Mouse (Mus musculus): ENCODE results near the gene Hoxc9. TPM values are rescaled to one million over a fixed set of nuclear protein-coding genes. Genes with fewer than 3 reads are reported as not detected.

The Hoxc9 gene
- 4.9 and 6.2 TPM in 2 replicates for polyA plus RNA-seq (2011; ENCODE audit: insufficient read length, low read depth, missing spikeins)

- H3K27ac ChIP-seq (ENCODE audit: insufficient read depth, low read length): peak within 1 kb of the TSS; percentile 31
- TF ChIP-seq CTCF (IDR thresholded peaks at IDR 0.05; ENCODE audit: borderline replicate concordance, insufficient read depth, low read length) (no peak), POLR2A (IDR thresholded peaks at IDR 0.05; ENCODE audit: low read depth, low read length) (no peak)
- peak within 1 kb of the TSS; percentile 43 for H3K4me3 ChIP-seq (ENCODE audit: insufficient read depth, low read length)
- no peaks in the 10 kb centered on the region for H3K4me1 ChIP-seq (ENCODE audit: control insufficient read depth, insufficient read depth, low read length)
Measured at GRCm38 (mm10) chr15:102976171-102976570, at the start of gene Hoxc9. TSS of gene Hoxc9 (plus strand) at chr15:102976439.

- Histone ChIP-seq H3K27ac (ENCODE audit: insufficient read depth, low read length) (no peak overlapping the region), H3K4me3 (ENCODE audit: insufficient read depth, low read length) (no peak overlapping the region)
- TF ChIP-seq POLR2A (IDR thresholded peaks at IDR 0.05; ENCODE audit: low read depth, low read length): no peak
- TF ChIP-seq CTCF (IDR thresholded peaks at IDR 0.05; ENCODE audit: borderline replicate concordance, insufficient read depth, low read length): no peak
Measured at GRCm38 (mm10) chr15:102927032-102927645, 49.1 kb upstream of the Hoxc9 start.

GRCm38 (mm10) chr15:102931706-102932358, 44.4 kb upstream of the Hoxc9 start:
- Histone ChIP-seq H3K27ac (ENCODE audit: insufficient read depth, low read length) (no peak overlapping the region), H3K4me3 (ENCODE audit: insufficient read depth, low read length) (no peak overlapping the region), H3K4me1 (ENCODE audit: control insufficient read depth, insufficient read depth, low read length) (no peaks in the 10 kb centered on the region)
- TF ChIP-seq POLR2A (IDR thresholded peaks at IDR 0.05; ENCODE audit: low read depth, low read length): no peak

More at GRCm38 (mm10) chr15:102927032-102927645, 49.1 kb upstream of the Hoxc9 start:
- H3K4me1 ChIP-seq (ENCODE audit: control insufficient read depth, insufficient read depth, low read length): no peaks in the 10 kb centered on the region

GRCm38 (mm10) chr15:102934438-102934837, 41.8 kb upstream of the Hoxc9 start:
- TF ChIP-seq POLR2A (IDR thresholded peaks at IDR 0.05; ENCODE audit: low read depth, low read length) (no peak), CTCF (IDR thresholded peaks at IDR 0.05; ENCODE audit: borderline replicate concordance, insufficient read depth, low read length) (no peak)
- H3K27ac ChIP-seq (ENCODE audit: insufficient read depth, low read length): no peak overlapping the region
- H3K4me3 ChIP-seq (ENCODE audit: insufficient read depth, low read length): no peak overlapping the region
- no peaks in the 10 kb centered on the region for H3K4me1 ChIP-seq (ENCODE audit: control insufficient read depth, insufficient read depth, low read length)

- no peak for TF ChIP-seq POLR2A (IDR thresholded peaks at IDR 0.05; ENCODE audit: low read depth, low read length)
- no peak for TF ChIP-seq CTCF (IDR thresholded peaks at IDR 0.05; ENCODE audit: borderline replicate concordance, insufficient read depth, low read length)
Measured at GRCm38 (mm10) chr15:102934897-102935296, 41.3 kb upstream of the Hoxc9 start.

GRCm38 (mm10) chr15:102936279-102936972, 39.8 kb upstream of the Hoxc9 start, which contains the start of gene Hoxc12:
TSS of gene Hoxc12 (plus strand) at chr15:102936757.
- no peaks in the 10 kb centered on the region for H3K4me1 ChIP-seq (ENCODE audit: control insufficient read depth, insufficient read depth, low read length)
- H3K4me3 ChIP-seq (ENCODE audit: insufficient read depth, low read length): no peak within 1 kb of the TSS
- H3K27ac ChIP-seq (ENCODE audit: insufficient read depth, low read length): no peak within 1 kb of the TSS
- no peak for TF ChIP-seq CTCF (IDR thresholded peaks at IDR 0.05; ENCODE audit: borderline replicate concordance, insufficient read depth, low read length)
- TF ChIP-seq POLR2A (IDR thresholded peaks at IDR 0.05; ENCODE audit: low read depth, low read length): no peak

More at GRCm38 (mm10) chr15:102934897-102935296, 41.3 kb upstream of the Hoxc9 start:
- H3K4me3 ChIP-seq (ENCODE audit: insufficient read depth, low read length): 0 out of 2 replicates have a peak overlapping the region, but pooled peaks have one; percentile 2
- no peak overlapping the region for H3K27ac ChIP-seq (ENCODE audit: insufficient read depth, low read length)
- no peaks in the 10 kb centered on the region for H3K4me1 ChIP-seq (ENCODE audit: control insufficient read depth, insufficient read depth, low read length)

- H3K27ac ChIP-seq (ENCODE audit: insufficient read depth, low read length): no peak overlapping the region
- H3K4me3 ChIP-seq (ENCODE audit: insufficient read depth, low read length): no peak overlapping the region
- H3K4me1 ChIP-seq (ENCODE audit: control insufficient read depth, insufficient read depth, low read length): no peaks in the 10 kb centered on the region
- TF ChIP-seq CTCF (IDR thresholded peaks at IDR 0.05; ENCODE audit: borderline replicate concordance, insufficient read depth, low read length) (no peak), POLR2A (IDR thresholded peaks at IDR 0.05; ENCODE audit: low read depth, low read length) (no peak)
Measured at GRCm38 (mm10) chr15:102937036-102937666, 39.1 kb upstream of the Hoxc9 start.

GRCm38 (mm10) chr15:102939256-102940155, 36.7 kb upstream of the Hoxc9 start:
- Histone ChIP-seq H3K27ac (ENCODE audit: insufficient read depth, low read length) (no peak overlapping the region), H3K4me3 (ENCODE audit: insufficient read depth, low read length) (no peak overlapping the region)
- TF ChIP-seq CTCF (IDR thresholded peaks at IDR 0.05; ENCODE audit: borderline replicate concordance, insufficient read depth, low read length) (no peak), POLR2A (IDR thresholded peaks at IDR 0.05; ENCODE audit: low read depth, low read length) (no peak)

More at GRCm38 (mm10) chr15:102939256-102940155, 36.7 kb upstream of the Hoxc9 start:
- no peaks in the 10 kb centered on the region for H3K4me1 ChIP-seq (ENCODE audit: control insufficient read depth, insufficient read depth, low read length)

Data from embryonic fibroblast, embryonic 13.5 days (primary cell).